Mouse (Mus musculus): ENCODE measurements at regions not wholly inside any gene's neighbourhood (a gene's known extent, or its start where the extent isn't known, plus 50 kb on each side); places are given as distances from the start of the nearest gene placed in this dataset.

GRCm38 (mm10) chr17:83920225-83920624 is 72.5 kb upstream of the Haao start:
- no peak for DNase-seq

GRCm38 (mm10) chr17:83918413-83919139 is 70.8 kb upstream of the Haao start:
- peak; percentile 45 to 51 for DNase-seq

GRCm38 (mm10) chr17:83917781-83918180 is 70.0 kb upstream of the Haao start:
- DNase-seq: no peak

DNA sequence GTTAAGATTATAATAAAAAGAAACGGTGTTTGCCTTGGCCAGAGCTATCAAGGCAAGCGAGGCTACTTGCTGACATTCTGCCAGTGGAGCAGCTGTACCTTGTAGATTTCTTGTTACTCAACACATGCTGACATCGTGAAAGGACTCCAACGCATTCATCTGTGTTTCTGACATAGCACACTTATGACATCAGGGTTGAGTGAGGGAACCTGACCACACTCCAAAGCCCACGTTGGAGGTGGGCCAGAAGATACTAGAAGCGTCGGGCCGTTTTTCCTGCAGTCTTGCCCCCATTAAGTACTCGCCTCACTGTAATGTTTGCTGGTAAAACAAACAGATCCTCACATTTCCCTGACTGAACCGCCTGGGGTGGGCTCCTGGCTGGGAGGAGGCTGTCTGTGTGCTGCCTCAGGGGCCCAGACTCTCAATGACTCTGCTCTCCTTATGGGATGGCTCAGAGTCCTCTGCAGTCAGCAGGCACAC is 69.0 kb upstream of the Haao start:
- DNase-seq: peak; percentile 55 to 65

- no peak for DNase-seq
Observed at GRCm38 (mm10) chr17:83915034-83915433, 67.3 kb upstream of the Haao start.

DNA sequence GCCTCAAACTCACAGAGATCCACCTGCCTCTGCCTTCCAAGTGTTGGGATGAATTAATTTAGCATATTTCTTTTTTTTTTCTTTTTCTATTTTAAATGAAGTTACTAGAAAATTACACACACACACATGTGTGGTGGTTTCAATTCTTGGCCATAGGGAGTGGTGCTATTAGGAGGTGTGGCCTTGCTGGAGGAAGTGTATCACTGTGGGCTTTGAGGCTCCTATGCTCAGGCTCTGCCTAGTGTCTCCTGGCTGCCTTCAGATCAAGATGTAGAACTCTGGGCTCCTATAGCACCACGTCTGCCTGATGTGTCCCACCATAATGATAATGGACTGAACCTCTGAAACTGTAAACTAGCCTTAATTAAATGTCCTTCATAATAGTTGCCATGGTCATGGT is 66.8 kb upstream of the Haao start:
- DNase-seq: no peak

DNA sequence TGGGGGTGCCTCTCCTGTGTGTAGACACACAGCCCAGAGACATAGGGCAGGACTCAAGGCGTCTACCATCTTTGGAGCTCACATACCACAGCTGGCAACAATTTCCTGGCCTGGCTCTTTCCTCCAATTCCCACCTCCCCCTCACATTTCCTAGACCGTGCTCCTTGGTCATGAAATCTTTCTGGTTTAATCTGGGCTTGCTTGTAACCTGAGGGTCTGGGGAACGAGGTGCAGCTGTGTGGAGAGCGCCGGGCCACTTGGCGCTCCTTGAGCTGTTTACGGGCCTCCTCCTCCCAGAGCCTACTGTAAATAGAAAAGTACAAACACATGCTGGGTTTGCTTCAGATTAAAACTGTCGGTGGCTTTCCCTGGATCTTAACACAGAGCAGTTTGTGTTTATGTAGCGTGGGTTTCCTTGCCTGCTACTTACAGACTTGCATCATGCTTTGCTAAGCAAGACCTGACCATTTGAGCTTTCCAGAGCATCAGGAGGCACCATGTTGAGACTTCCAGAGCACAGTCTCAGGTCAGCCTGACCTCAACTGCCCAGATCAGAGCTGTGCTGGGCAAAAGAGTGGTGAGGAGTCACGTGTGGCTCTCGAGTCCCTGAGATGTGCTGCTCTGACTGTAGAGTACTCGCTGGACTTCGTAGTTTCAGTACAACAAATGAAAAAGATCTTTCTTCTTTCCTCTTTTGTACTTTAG is 66.1 kb upstream of the Haao start:
- no peak for DNase-seq

- no peak for DNase-seq
Observed at GRCm38 (mm10) chr17:83912421-83912820, 64.7 kb upstream of the Haao start.

- DNase-seq: peak; percentile 39 to 41
Observed at GRCm38 (mm10) chr17:83908811-83909210, 61.0 kb upstream of the Haao start.

DNA sequence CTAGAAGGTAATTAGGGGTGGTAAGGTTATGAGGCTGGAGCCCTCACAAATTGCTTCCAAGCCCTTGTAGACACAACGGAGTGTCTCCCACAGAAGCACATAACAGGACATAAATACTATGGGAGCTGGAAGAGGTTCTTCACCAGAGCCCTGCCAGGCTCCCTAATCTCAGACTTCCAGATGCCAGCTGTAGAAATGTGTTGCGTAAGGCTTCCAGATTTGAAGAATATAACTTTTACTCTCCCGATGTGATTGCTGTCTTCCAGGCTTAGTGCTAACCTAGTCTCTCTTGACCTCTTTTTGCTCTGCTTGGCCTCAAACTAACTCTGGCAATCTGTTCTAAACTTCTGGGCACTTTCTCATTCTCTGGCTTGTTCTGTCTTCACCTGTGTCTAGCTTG is 59.8 kb upstream of the Haao start:
- no peak for DNase-seq

GRCm38 (mm10) chr17:83906751-83907537 is 59.2 kb upstream of the Haao start:
- no peak for DNase-seq

GRCm38 (mm10) chr17:83903467-83903866 is 55.7 kb upstream of the Haao start:
- DNase-seq: peak; percentile 78 to 88

- no peak for DNase-seq
Observed at GRCm38 (mm10) chr17:83902523-83902922, 54.8 kb upstream of the Haao start.

DNA sequence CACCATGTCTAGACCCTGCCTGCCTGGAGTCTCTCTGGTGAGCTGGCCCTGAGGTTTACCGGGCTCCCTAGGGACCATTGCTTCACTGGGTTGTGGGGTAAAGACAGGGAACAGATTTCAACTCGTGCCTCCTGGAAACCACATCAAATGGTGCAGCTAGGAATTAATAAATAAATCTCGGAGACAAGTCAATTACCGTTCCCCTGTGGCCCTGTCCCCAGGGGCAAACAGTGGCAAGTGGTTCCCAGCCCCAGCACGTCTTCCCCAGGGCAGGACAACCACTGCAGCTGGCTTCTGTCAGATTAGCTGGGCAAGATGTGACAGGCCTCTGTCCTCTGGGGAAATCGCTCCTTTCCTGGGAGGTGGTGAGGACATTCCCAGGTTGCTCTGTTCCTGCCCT is 54.3 kb upstream of the Haao start:
- no peak for DNase-seq

- DNase-seq: no peak
Observed at GRCm38 (mm10) chr17:83899588-83900152, 51.9 kb upstream of the Haao start.

- peak; percentile 42 to 45 for DNase-seq
Observed at GRCm38 (mm10) chr17:83898531-83898930, 50.8 kb upstream of the Haao start.

Measured in kidney, postnatal 36 days (tissue).